Mouse (Mus musculus) cerebellum, postnatal 14 days (tissue): ENCODE data around the gene Rims1.

Experiments used
- DNase-seq, 2 experiments: peaks; one replicate each; pipeline ENCODE4 v3.0.0; 2021; ENCODE audit warnings: mixed read lengths in 2 of 2

Gene Rims1

GRCm38 (mm10) chr1:22579470-22579869, 226.3 kb downstream of the Rims1 start:
- no peak for DNase-seq

GRCm38 (mm10) chr1:22572720-22573119, 233.1 kb downstream of the Rims1 start:
- no peak for DNase-seq

GRCm38 (mm10) chr1:22546273-22546672, 259.5 kb downstream of the Rims1 start:
- DNase-seq = peak; percentile 65 to 75

- DNase-seq = no peak
These were observed 267.7 kb downstream of the Rims1 start for GRCm38 (mm10) chr1:22538129-22538528.

GRCm38 (mm10) chr1:22536776-22537175, 269.0 kb downstream of the Rims1 start:
- DNase-seq = no peak

- no peak for DNase-seq
These were observed 270.7 kb downstream of the Rims1 start for GRCm38 (mm10) chr1:22535049-22535448.

- peak; percentile 63 to 70 for DNase-seq
These were observed 272.4 kb downstream of the Rims1 start for GRCm38 (mm10) chr1:22533146-22534096.

GRCm38 (mm10) chr1:22515103-22515502, 290.7 kb downstream of the Rims1 start:
- DNase-seq = peak in 1 of 2 experiments; percentile 32

GRCm38 (mm10) chr1:22512421-22512820, 293.4 kb downstream of the Rims1 start:
- DNase-seq = peak; percentile 70 to 83

GRCm38 (mm10) chr1:22511614-22512013, 294.2 kb downstream of the Rims1 start:
- DNase-seq = peak in 1 of 2 experiments; percentile 42

GRCm38 (mm10) chr1:22508735-22509615, 296.8 kb downstream of the Rims1 start:
- no peak for DNase-seq

GRCm38 (mm10) chr1:22487270-22487864, 318.4 kb downstream of the Rims1 start:
- DNase-seq = peak; percentile 32 to 41

GRCm38 (mm10) chr1:22476220-22476619, 329.6 kb downstream of the Rims1 start:
- no peak for DNase-seq

GRCm38 (mm10) chr1:22467033-22467432, 338.8 kb downstream of the Rims1 start:
- no peak for DNase-seq

- DNase-seq = no peak
These were observed 339.2 kb downstream of the Rims1 start for GRCm38 (mm10) chr1:22466597-22466996.

GRCm38 (mm10) chr1:22424020-22424419, 381.8 kb downstream of the Rims1 start:
- DNase-seq = no peak

GRCm38 (mm10) chr1:22422102-22422501, 383.7 kb downstream of the Rims1 start:
- no peak for DNase-seq

GRCm38 (mm10) chr1:22410173-22410572, 395.6 kb downstream of the Rims1 start:
- no peak for DNase-seq

- peak; percentile 60 to 66 for DNase-seq
These were observed 419.4 kb downstream of the Rims1 start for GRCm38 (mm10) chr1:22386361-22386760.

GRCm38 (mm10) chr1:22377652-22378051, 428.1 kb downstream of the Rims1 start:
- no peak for DNase-seq

GRCm38 (mm10) chr1:22377062-22377461, 428.7 kb downstream of the Rims1 start:
- DNase-seq = no peak

GRCm38 (mm10) chr1:22356209-22356608, 449.6 kb downstream of the Rims1 start:
- no peak for DNase-seq

GRCm38 (mm10) chr1:22353687-22354086, 452.1 kb downstream of the Rims1 start:
- no peak for DNase-seq
